Mouse (Mus musculus): ENCODE measurements around the gene Celsr1. TPM values are rescaled to one million over a fixed set of nuclear protein-coding genes. Genes with fewer than 3 reads are reported as not detected.

The Celsr1 gene
- total RNA-seq, 4 experiments from 2014 or later = 5.5 to 6.9 (median 6.2) TPM

GRCm38 (mm10) chr15:85996031-85996765 is 37.4 kb downstream of the Celsr1 start:
- no peak for DNase-seq (ENCODE audit: low spot score in 2 of 2)

- no peak for DNase-seq (ENCODE audit: low spot score in 2 of 2)
Measured at GRCm38 (mm10) chr15:85994906-85995608, 38.5 kb downstream of the Celsr1 start.

- DNase-seq (ENCODE audit: low spot score in 2 of 2) = peak in 1 of 2 experiments; percentile 73
Measured at GRCm38 (mm10) chr15:85993931-85994583, 39.5 kb downstream of the Celsr1 start.

GRCm38 (mm10) chr15:85993386-85993785 is 40.2 kb downstream of the Celsr1 start:
- no peak for DNase-seq (ENCODE audit: low spot score in 2 of 2)

- no peak for DNase-seq (ENCODE audit: low spot score in 2 of 2)
Measured at GRCm38 (mm10) chr15:85992125-85992495, 41.5 kb downstream of the Celsr1 start.

- no peak for DNase-seq (ENCODE audit: low spot score in 2 of 2)
Measured at GRCm38 (mm10) chr15:85991453-85992124, 42.0 kb downstream of the Celsr1 start.

- DNase-seq (ENCODE audit: low spot score in 2 of 2) = no peak
Measured at GRCm38 (mm10) chr15:85990696-85991443, 42.7 kb downstream of the Celsr1 start.

GRCm38 (mm10) chr15:85987896-85988295 is 45.7 kb downstream of the Celsr1 start:
- no peak for DNase-seq (ENCODE audit: low spot score in 2 of 2)

- no peak for DNase-seq (ENCODE audit: low spot score in 2 of 2)
Measured at GRCm38 (mm10) chr15:85986170-85986569, 47.4 kb downstream of the Celsr1 start.

GRCm38 (mm10) chr15:85985601-85986000 is 48.0 kb downstream of the Celsr1 start:
- no peak for DNase-seq (ENCODE audit: low spot score in 2 of 2)

GRCm38 (mm10) chr15:85983131-85983530 is 50.4 kb downstream of the Celsr1 start:
- DNase-seq (ENCODE audit: low spot score in 2 of 2) = no peak

GRCm38 (mm10) chr15:85982416-85982775 is 51.2 kb downstream of the Celsr1 start:
- DNase-seq (ENCODE audit: low spot score in 2 of 2) = no peak

- DNase-seq (ENCODE audit: low spot score in 2 of 2) = no peak
Measured at GRCm38 (mm10) chr15:85981768-85982415, 51.7 kb downstream of the Celsr1 start.

- DNase-seq (ENCODE audit: low spot score in 2 of 2) = no peak
Measured at GRCm38 (mm10) chr15:85977086-85977485, 56.5 kb downstream of the Celsr1 start.

GRCm38 (mm10) chr15:85975746-85976145 is 57.8 kb downstream of the Celsr1 start:
- DNase-seq (ENCODE audit: low spot score in 2 of 2) = no peak

GRCm38 (mm10) chr15:85971596-85971995 is 62.0 kb downstream of the Celsr1 start:
- DNase-seq (ENCODE audit: low spot score in 2 of 2) = no peak

GRCm38 (mm10) chr15:85970441-85970840 is 63.1 kb downstream of the Celsr1 start:
- no peak for DNase-seq (ENCODE audit: low spot score in 2 of 2)

- DNase-seq (ENCODE audit: low spot score in 2 of 2) = no peak
Measured at GRCm38 (mm10) chr15:85969707-85970153, 63.8 kb downstream of the Celsr1 start.

GRCm38 (mm10) chr15:85969291-85969690 is 64.3 kb downstream of the Celsr1 start:
- no peak for DNase-seq (ENCODE audit: low spot score in 2 of 2)

- no peak for DNase-seq (ENCODE audit: low spot score in 2 of 2)
Measured at GRCm38 (mm10) chr15:85966032-85966431, 67.5 kb downstream of the Celsr1 start.
